Mouse (Mus musculus): ENCODE data around the gene Dtx1.

- TF ChIP-seq CTCF (IDR thresholded peaks at IDR 0.05; ENCODE audit: low read depth) = no peak
- TF ChIP-seq EP300 (IDR thresholded peaks at IDR 0.05; ENCODE audit: low read depth) = no peak
Measured at GRCm38 (mm10) chr5:120721005-120721404, 9.3 kb upstream of the Dtx1 start.

Data from heart, postnatal 0 days (tissue).